ENCODE assay signal across 8 mouse cellular contexts in the genomic region with DNA sequence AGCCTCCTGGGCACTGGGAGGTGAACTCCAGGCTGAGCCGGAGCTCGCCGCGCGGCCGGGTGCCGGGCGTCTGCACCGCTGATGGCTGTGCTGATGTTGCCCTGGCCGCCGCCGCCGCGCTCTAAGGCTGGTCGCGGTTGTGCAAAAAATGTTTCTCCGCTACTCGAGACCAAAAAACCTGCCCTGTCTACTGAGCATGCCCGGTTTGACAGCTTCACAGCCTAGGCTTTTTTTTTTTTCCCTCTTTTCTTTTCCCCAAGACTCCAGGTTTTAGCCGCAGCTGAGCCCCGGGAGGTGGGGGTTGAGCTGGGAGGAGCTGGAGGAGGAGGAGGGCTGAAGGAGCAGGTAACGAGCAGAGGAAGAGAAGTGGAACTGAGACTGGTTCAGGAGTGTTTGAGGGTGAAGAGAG. TPM values are rescaled to one million over a fixed set of nuclear protein-coding genes. Genes with fewer than 3 reads are reported as not detected.
A peak's percentile ranks its signal among the peaks of the same experiment; 100 is the strongest.
DNase-seq lines count a peak whose midpoint lies in the region; ATAC-seq lines count a peak whose summit lies in the region.

A gene (minus strand): TSS at position 272 of the 409 bp plus-strand sequence.

- no peak within 1 kb of the TSS for H3K27ac ChIP-seq in kidney, embryonic 14.5 days (ENCODE audit: low read depth, low read length)

- peak within 1 kb of the TSS; percentile 31 for H3K4me3 ChIP-seq in kidney, embryonic 14.5 days (ENCODE audit: low read length)

- no peak within 1 kb of the TSS for H3K9ac ChIP-seq in kidney, embryonic 14.5 days (ENCODE audit: low read depth, low read length)

- peak; percentile 70; the same call in 1 of the 2 replicates for ATAC-seq in kidney, embryonic 14.5 days (ENCODE audit: low FRiP score, low TSS enrichment)

- H3K9me3 ChIP-seq in kidney, embryonic 14.5 days (ENCODE audit: control insufficient read depth, low read length): no peaks in the 10 kb centered on the region

- no peak for DNase-seq in kidney, adult 18-20 months
- DNase-seq in cerebellum, postnatal 14 days: peak; percentile 69 to 75
- DNase-seq in frontal cortex, postnatal 14 days (ENCODE audit: low spot score in 2 of 2): peak; percentile 14 to 47
- peak; percentile 49 to 59 for DNase-seq in left cerebral cortex, postnatal 36 days (ENCODE audit: low spot score in 2 of 2)
- DNase-seq in retina, postnatal 1 day: peak; percentile 64
- DNase-seq in urinary bladder, postnatal 14 days (ENCODE audit: low spot score): no peak
- DNase-seq in lung, postnatal 4 days: no peak

- H3K36me3 ChIP-seq in kidney, embryonic 14.5 days (ENCODE audit: control insufficient read depth, insufficient read depth, low read length): no peaks in the 10 kb centered on the region

- H3K27me3 ChIP-seq in kidney, embryonic 14.5 days (ENCODE audit: control insufficient read depth, insufficient read depth, low read length): peaks cover 4% of the 10 kb centered on the region; the same call in 1 of the 2 replicates

- WGBS in kidney, embryonic 14.5 days: 27% methylated on average over 17 of the region's 22 CpGs

- intact Hi-C loops in left cerebral cortex, postnatal 36 days (cut with DNase I): loop anchor here (10.0 kb wide), 1 partner anchor 874 kb away; no protein-coding TSS in a partner anchor

- peak within 1 kb of the TSS; percentile 56 for H3K4me2 ChIP-seq in kidney, embryonic 14.5 days (replicated peaks; ENCODE audit: low read depth, low read length)

- H3K4me1 ChIP-seq in kidney, embryonic 14.5 days (ENCODE audit: control insufficient read depth, insufficient read depth, low read length): no peaks in the 10 kb centered on the region

RNA-seq across cellular contexts. Expression of the gene that starts here (rescaled TPM):
- 1.1 TPM in 2 replicates for polyA plus RNA-seq in kidney, embryonic 14.5 days (2014; fragmentation: Nextera tagmentation; extraction: Ambion mirVana)
- 10 to 100 TPM; 42.1 to 50.2 TPM for total RNA-seq in left cerebral cortex, postnatal 36 days (2021)

Comparison
In these comparisons a context has a peak if more than half of its experiments do, and no peak if none do; other contexts are left out.
1. DNase-seq: peak in cerebellum, postnatal 14 days (2 of 2), frontal cortex, postnatal 14 days (2 of 2), left cerebral cortex, postnatal 36 days (2 of 2) and retina, postnatal 1 day (single experiment); none in kidney, adult 18-20 months (single experiment), urinary bladder, postnatal 14 days (single experiment) and lung, postnatal 4 days (0 of 2).